Mouse (Mus musculus) intestine, embryonic 14.5 days (tissue): Measurements from ENCODE around the gene Itprid1. TPM values are rescaled to one million over a fixed set of nuclear protein-coding genes. Genes with fewer than 3 reads are reported as not detected.

ENCODE experiments used
- ATAC-seq: fragments of 200-750 bp; cut with Nextera tagmentation; replicated peaks from 2 replicates; pipeline ENCODE4 v1.8.0; 2017; ENCODE audit warnings: low read depth, moderate number of reproducible peaks, moderate TSS enrichment, moderate library complexity; ENCODE audit not compliant: low FRiP score, low TSS enrichment
- DNase-seq: peaks from one replicate; pipeline ENCODE4 v3.0.0-alpha.2; 2018; ENCODE audit warnings: low spot score
- H3K27ac ChIP-seq: fragments of 300-500 bp; sonication (generic); 2 replicates; pipeline ENCODE4 v1.5.1; 2014; ENCODE audit warnings: low read depth, mild to moderate bottlenecking, control low read depth
- H3K27me3 ChIP-seq: fragments of 300-500 bp; sonication (generic); replicated peaks from 2 replicates; pipeline ENCODE4 v1.6.1; 2014; ENCODE audit warnings: low read length, control low read depth; ENCODE audit not compliant: control insufficient read depth, insufficient read depth
- H3K36me3 ChIP-seq: fragments of 300-500 bp; sonication (generic); 2 replicates; pipeline ENCODE4 v1.6.1; 2014; ENCODE audit warnings: low read length, control low read depth; ENCODE audit not compliant: control insufficient read depth, insufficient read depth
- H3K4me1 ChIP-seq: fragments of 300-500 bp; sonication (generic); replicated peaks from 2 replicates; pipeline ENCODE4 v1.6.1; 2014; ENCODE audit warnings: low read length, control low read depth, mixed read lengths; ENCODE audit not compliant: control insufficient read depth, insufficient read depth
- H3K4me2 ChIP-seq: fragments of 300-500 bp; sonication (generic); 2 replicates; pipeline ENCODE4 v1.6.1; 2014; ENCODE audit warnings: low read length
- H3K4me3 ChIP-seq: fragments of 300-500 bp; sonication (generic); 2 replicates; pipeline ENCODE4 v1.5.1; 2014; ENCODE audit warnings: low read depth, low read length, control low read depth, mixed read lengths
- H3K9ac ChIP-seq: fragments of 300-500 bp; sonication (generic); 2 replicates; pipeline ENCODE4 v1.6.1; 2014; ENCODE audit warnings: mild to moderate bottlenecking, low read length
- H3K9me3 ChIP-seq: fragments of 300-500 bp; sonication (generic); 2 replicates; pipeline ENCODE4 v1.6.1; 2016; ENCODE audit warnings: low read length, control low read depth; ENCODE audit not compliant: control insufficient read depth
- WGBS: fragments of 180-500 bp; shearing (Covaris S2); extraction: QIAGEN DNeasy Blood & Tissue Kit; methylation state at CpG from one replicate; pipeline ENCODE4 v1.1.7; 2014; 5-methylcytosine and 5-hydroxymethylcytosine counted together
- polyA plus RNA-seq: library from polyadenylated mRNA; unstranded; fragments of >200 nt; fragmentation: Nextera tagmentation; extraction: Ambion mirVana; gene quantifications from 2 replicates; pipeline ENCODE4 v1.2.1, GENCODE M21; 2014

Itprid1 gene
- polyA plus RNA-seq, 1 experiment from 2014 or later, result not detected

DNA sequence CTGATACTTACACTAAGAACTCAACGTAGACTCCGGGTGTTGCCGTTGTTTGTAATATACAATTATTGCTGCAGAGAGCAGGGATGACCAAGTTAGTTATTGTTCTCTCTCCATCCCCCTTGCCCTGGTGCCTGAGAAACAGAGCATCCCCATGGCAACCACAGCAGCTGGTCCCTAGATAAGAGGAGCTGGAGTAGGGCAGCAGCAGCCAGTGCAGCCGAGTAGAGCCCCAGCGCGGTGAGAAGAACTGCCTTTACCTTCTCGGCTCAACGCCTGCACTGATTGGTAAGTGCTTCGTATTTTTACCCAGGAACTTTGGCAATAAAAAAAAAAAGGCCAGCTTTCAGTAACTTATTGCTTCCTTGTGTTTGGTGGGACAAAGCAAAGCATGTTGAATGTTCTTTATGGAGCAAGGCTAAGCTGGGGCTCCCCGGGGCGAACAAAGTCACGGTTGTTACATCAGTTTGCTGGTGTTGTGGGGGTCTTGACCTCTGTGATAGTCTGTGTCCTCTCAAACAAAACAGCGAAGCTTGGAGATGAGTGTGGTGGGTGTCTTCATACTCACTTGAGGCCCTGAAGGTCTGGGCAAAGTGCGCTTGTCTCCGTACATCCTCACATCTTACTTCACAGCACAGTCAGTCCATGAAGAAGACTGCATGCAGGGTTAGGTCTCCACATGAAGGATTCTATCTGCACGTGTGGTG lies 180.7 kb downstream of the Itprid1 start, which contains the start of gene Ppp1r17:
Gene Ppp1r17, plus strand, starts transcription at position 207 of the 704 bp plus-strand sequence.
- H3K4me2 ChIP-seq, result no peak within 1 kb of the TSS
- no peaks in the 10 kb centered on the region for H3K4me1 ChIP-seq
- 67% methylated on average over 16 of the region's 16 CpGs for WGBS
- H3K27ac ChIP-seq, result no peak within 1 kb of the TSS
- DNase-seq (no peak), ATAC-seq (no peak)
- H3K9ac ChIP-seq, result no peak within 1 kb of the TSS
- no peaks in the 10 kb centered on the region for H3K27me3 ChIP-seq
- H3K9me3 ChIP-seq, result no peaks in the 10 kb centered on the region
- H3K36me3 ChIP-seq, result no peaks in the 10 kb centered on the region
- no peak within 1 kb of the TSS for H3K4me3 ChIP-seq

DNA sequence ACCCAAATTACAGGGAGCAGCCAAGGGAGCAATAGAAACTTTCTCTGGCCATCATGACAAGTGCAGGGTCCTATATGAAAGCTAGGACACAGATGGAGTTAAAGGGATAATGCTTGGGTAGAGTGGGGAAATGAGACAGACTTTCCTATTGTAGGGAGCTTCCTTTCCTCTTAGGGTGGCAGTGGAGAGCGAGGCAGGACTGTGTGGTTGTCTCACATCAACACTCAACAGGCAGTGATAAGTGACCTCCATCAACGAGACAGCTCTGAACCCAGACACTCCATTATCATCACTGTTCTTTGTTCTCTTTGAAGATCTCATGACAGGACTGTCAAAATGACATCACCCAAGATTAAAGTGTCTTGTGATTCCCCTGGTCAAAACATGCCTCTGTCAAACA lies 182.9 kb downstream of the Itprid1 start:
- Histone ChIP-seq H3K9ac (no peak overlapping the region), H3K9me3 (no peaks in the 10 kb centered on the region), H3K4me2 (no peak overlapping the region), H3K36me3 (no peaks in the 10 kb centered on the region), H3K4me3 (no peak overlapping the region), H3K27ac (no peak overlapping the region), H3K27me3 (no peaks in the 10 kb centered on the region), H3K4me1 (no peaks in the 10 kb centered on the region)
- DNase-seq, result no peak
- ATAC-seq, result no peak
- WGBS, result 65% methylated on average over 2 of the region's 2 CpGs

DNA sequence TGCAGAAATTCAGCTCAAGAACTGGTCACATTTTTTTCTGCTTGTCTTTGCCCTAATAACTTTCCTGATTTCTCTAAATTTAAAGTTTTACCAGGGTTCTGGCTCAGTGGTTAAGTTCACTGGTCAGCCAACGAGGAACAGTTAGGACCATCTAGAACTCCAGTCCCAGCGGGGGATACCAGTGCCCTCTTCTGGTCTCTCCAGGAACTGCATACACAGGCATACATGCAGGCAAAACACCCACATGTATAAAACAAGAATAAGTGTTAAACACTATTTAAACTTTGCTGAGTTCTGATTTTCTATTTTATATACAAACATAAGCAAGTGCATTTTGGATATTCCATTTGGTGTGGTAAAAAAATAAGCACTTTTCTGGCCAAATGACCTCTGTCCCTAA lies 188.8 kb downstream of the Itprid1 start:
- ATAC-seq (no peak), DNase-seq (no peak)
- no peak overlapping the region for H3K9ac ChIP-seq
- H3K36me3 ChIP-seq, result no peaks in the 10 kb centered on the region
- no peak overlapping the region for H3K4me3 ChIP-seq
- no peak overlapping the region for H3K27ac ChIP-seq
- H3K4me1 ChIP-seq, result no peaks in the 10 kb centered on the region
- H3K9me3 ChIP-seq, result no peaks in the 10 kb centered on the region
- no peaks in the 10 kb centered on the region for H3K27me3 ChIP-seq
- 67% methylated on average over 2 of the region's 2 CpGs for WGBS
- no peak overlapping the region for H3K4me2 ChIP-seq

DNA sequence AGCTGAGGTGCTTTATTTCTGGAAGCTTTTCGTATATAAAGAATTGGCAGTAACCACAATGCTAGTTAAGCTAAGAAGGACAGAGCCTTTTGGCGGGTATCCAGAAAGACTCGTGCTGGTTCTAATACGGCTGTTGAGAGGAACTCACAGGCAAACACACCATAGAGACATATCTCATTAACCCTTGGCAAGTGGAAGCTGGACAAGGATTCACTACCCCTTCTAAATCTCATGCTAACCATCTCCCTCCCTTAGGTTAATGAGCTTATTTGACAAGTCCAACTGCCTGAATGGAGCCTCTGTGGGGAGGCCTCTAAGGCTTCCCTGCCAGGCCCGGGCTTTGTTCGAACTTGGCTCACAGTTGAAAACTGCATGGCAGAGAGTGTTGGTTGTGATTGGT lies 190.6 kb downstream of the Itprid1 start:
- no peak overlapping the region for H3K4me2 ChIP-seq
- H3K4me3 ChIP-seq, result no peak overlapping the region
- no peak overlapping the region for H3K27ac ChIP-seq
- no peak for DNase-seq
- no peaks in the 10 kb centered on the region for H3K36me3 ChIP-seq
- no peaks in the 10 kb centered on the region for H3K9me3 ChIP-seq
- no peak for ATAC-seq
- H3K4me1 ChIP-seq, result no peaks in the 10 kb centered on the region
- H3K9ac ChIP-seq, result no peak overlapping the region
- 76% methylated on average over 6 of the region's 6 CpGs for WGBS
- no peaks in the 10 kb centered on the region for H3K27me3 ChIP-seq

DNA sequence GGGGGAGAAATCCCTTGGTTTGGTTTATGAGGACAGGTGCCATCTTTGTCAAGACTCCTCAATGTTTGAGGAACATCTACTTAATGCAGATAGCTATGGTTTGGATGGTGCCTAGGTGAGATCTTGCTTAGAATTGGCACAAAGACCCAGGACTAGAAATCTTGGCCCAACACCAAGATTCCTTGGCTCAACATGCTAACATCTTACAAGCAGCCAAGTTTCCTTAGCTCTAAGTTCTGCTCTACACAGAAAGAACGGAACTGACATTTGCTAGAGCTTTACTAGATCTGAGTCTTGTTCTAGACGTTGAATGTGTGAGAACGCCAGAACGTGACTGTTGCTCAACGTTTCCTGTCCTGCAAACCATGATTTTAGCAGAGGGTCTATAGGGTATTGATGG lies 191.3 kb downstream of the Itprid1 start:
- WGBS, result 84% methylated on average over 5 of the region's 5 CpGs
- Histone ChIP-seq H3K27ac (no peak overlapping the region), H3K4me3 (no peak overlapping the region), H3K4me1 (no peaks in the 10 kb centered on the region), H3K4me2 (no peak overlapping the region), H3K9ac (no peak overlapping the region), H3K27me3 (no peaks in the 10 kb centered on the region), H3K36me3 (no peaks in the 10 kb centered on the region), H3K9me3 (no peaks in the 10 kb centered on the region)
- ATAC-seq, result no peak
- no peak for DNase-seq

Other genes starting within 250 kb of the Itprid1 start
- not detected in 2 replicates for gene Neurod6, start 155.6 kb upstream of the Itprid1 start, polyA plus RNA-seq
- 0.26 and 0.69 TPM in 2 replicates for gene Ppp1r17, start 180.6 kb downstream of the Itprid1 start, polyA plus RNA-seq